Mouse (Mus musculus) lung, adult 2 months (tissue): ENCODE measurements around the gene Cyp2t4. TPM values are rescaled to one million over a fixed set of nuclear protein-coding genes. Genes with fewer than 3 reads are reported as not detected.

ENCODE experiments used
- DNase-seq: peaks from one replicate; pipeline ENCODE4 v3.0.0; 2022
- H3K4me1 ChIP-seq: fragments of 200-500 bp; 2 replicates; pipeline ENCODE4 v1.6.1; 2011; ENCODE audit warnings: low read length; ENCODE audit not compliant: control insufficient read depth, insufficient read depth
- H3K4me3 ChIP-seq: fragments of 200-500 bp; replicated peaks from 2 replicates; pipeline ENCODE3; 2011; ENCODE audit warnings: low read depth, mild to moderate bottlenecking, control low read depth, low read length; ENCODE audit errors: extremely low read depth
- CTCF ChIP-seq: fragments of 200-500 bp; IDR thresholded peaks from 2 replicates; pipeline ENCODE4 v1.5.1; 2011; ENCODE audit warnings: mild to moderate bottlenecking, low read length, control low read depth; ENCODE audit not compliant: insufficient read depth
- POLR2A ChIP-seq: fragments of 200-500 bp; IDR thresholded peaks from 2 replicates; pipeline ENCODE4 v1.6.1; 2011; ENCODE audit warnings: low read depth, mild to moderate bottlenecking, control low read depth, low read length, borderline replicate concordance; ENCODE audit errors: extremely low read depth
- WGBS: fragments of 180-500 bp; shearing (Covaris S2); methylation state at CpG from one replicate; pipeline ENCODE4 v1.1.7; 2018; 5-methylcytosine and 5-hydroxymethylcytosine counted together
- polyA plus RNA-seq: library from polyadenylated mRNA; depleted of rRNA; stranded (reverse); fragments of >200 nt; gene quantifications from 2 replicates; pipeline ENCODE4 v1.2.3, GENCODE M21; 2012

The Cyp2t4 gene
- polyA plus RNA-seq, 1 experiment: not detected

- no peaks in the 10 kb centered on the region for H3K4me1 ChIP-seq
- TF ChIP-seq POLR2A: peak; percentile 35; the same call in 1 of the 2 replicates
- no peak for TF ChIP-seq CTCF
- WGBS: 65% methylated on average over 13 of the region's 13 CpGs
- no peak overlapping the region for H3K4me3 ChIP-seq
- no peak for DNase-seq
Observed at GRCm38 (mm10) chr7:27128946-27129345, 24.6 kb upstream of the Cyp2t4 start.

DNA sequence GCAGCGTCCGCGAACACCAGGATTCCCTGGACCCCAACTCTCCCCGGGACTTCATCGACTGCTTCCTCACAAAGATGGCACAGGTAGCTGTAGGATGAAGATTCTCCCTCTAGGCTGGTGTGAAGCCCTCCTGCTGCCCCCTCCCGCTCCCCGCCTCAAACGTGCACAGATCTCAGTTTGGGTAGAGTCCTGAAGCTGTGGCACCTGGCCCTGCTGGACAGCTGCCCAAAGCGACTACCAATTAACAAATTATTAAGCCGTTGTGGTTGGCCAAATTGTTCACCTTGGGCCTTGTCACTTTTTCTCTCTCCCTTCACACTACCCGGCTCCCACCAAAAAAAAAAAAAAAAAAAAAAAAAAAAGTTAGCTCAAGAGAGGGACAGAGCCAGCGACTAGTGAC, 23.7 kb upstream of the Cyp2t4 start:
- 81% methylated on average over 12 of the region's 12 CpGs for WGBS
- TF ChIP-seq POLR2A (no peak), CTCF (no peak)
- Histone ChIP-seq H3K4me3 (no peak overlapping the region), H3K4me1 (no peaks in the 10 kb centered on the region)
- DNase-seq: no peak

- 85% methylated on average over 22 of the region's 22 CpGs for WGBS
- no peak for DNase-seq
Observed at GRCm38 (mm10) chr7:27130521-27131370, 22.8 kb upstream of the Cyp2t4 start.

DNA sequence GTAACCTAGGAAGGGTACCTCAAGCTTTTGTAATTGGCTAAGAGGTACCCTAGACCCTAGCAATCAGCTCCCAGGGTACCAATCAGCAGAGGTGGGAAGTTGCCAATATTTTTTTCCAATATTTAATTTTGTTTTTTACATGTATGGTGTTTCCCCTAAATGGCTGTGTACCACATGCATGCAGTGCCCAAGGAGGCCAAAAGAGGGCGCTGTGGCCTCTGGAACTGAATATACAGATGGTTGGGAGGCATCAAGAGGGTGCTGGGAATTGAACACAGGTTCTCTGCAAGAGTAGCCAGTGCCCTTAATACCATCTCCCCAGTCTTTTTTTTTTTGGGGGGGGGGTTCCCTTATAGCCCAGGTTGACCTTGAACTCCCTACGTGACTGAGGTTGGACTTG, 22.1 kb upstream of the Cyp2t4 start:
- WGBS: 64% methylated on average over 2 of the region's 2 CpGs
- Histone ChIP-seq H3K4me3 (no peak overlapping the region), H3K4me1 (no peaks in the 10 kb centered on the region)
- no peak for TF ChIP-seq POLR2A
- TF ChIP-seq CTCF: no peak
- DNase-seq: no peak

More at GRCm38 (mm10) chr7:27130521-27131370, 22.8 kb upstream of the Cyp2t4 start:
- Histone ChIP-seq H3K4me1 (no peaks in the 10 kb centered on the region), H3K4me3 (no peak overlapping the region)
- TF ChIP-seq POLR2A (peak; percentile 33; the same call in 1 of the 2 replicates), CTCF (no peak)

DNA sequence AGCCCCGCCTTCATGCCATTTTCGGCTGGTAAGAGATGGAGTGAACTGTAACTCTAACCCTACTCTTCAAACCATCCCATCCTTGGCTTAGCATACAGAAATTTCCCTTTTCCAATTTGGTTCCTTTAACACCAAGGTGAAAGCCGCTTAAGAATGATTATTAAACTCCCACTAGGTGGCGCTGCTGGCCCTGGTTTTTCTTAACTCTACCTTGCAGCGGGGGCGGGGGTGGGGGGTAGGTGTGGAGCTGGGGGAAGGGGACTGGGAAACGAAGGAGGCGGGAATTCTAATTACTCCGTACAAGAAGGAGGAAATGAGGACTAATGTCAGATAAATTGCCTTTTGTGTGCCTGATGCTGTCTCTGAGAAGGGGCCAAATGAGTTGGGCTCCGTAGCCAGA, 20.9 kb upstream of the Cyp2t4 start:
- no peaks in the 10 kb centered on the region for H3K4me1 ChIP-seq
- no peak overlapping the region for H3K4me3 ChIP-seq
- no peak for DNase-seq
- 11% methylated on average over 10 of the region's 10 CpGs for WGBS
- TF ChIP-seq POLR2A (no peak), CTCF (no peak)

- DNase-seq: no peak
- H3K4me3 ChIP-seq: no peak overlapping the region
- TF ChIP-seq CTCF: no peak
- peak; percentile 20; the same call in 1 of the 2 replicates for TF ChIP-seq POLR2A
- H3K4me1 ChIP-seq: no peaks in the 10 kb centered on the region
- 48% methylated on average over 12 of the region's 12 CpGs for WGBS
Observed at GRCm38 (mm10) chr7:27133156-27133555, 20.4 kb upstream of the Cyp2t4 start.

DNA sequence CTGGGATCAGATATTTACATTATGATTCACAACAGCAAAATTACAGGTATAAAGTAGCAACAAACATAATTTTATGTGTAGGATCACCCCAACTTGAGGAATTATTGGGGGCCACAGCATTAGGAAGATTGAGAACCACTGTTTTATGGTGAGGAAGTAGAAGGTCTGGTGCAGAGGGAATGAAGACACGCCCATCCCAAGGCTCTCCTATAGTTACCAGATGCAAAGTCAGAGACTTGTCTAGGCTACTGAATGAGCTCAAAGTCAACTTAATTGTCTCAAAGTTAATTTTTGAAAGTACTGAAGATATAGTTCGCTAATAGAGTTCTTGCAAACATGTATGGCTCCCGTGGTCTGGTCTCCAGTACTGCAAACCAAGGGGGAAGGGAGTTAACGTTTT, 19.8 kb upstream of the Cyp2t4 start:
- no peak for TF ChIP-seq POLR2A
- TF ChIP-seq CTCF: no peak
- WGBS: 79% methylated on average over 4 of the region's 4 CpGs
- Histone ChIP-seq H3K4me1 (no peaks in the 10 kb centered on the region), H3K4me3 (no peak overlapping the region)
- no peak for DNase-seq

- DNase-seq: no peak
- Histone ChIP-seq H3K4me3 (no peak overlapping the region), H3K4me1 (no peaks in the 10 kb centered on the region)
- TF ChIP-seq POLR2A: no peak
- no peak for TF ChIP-seq CTCF
- WGBS: 35% methylated on average over 8 of the region's 8 CpGs
Observed at GRCm38 (mm10) chr7:27136410-27136996, 17.0 kb upstream of the Cyp2t4 start.

DNA sequence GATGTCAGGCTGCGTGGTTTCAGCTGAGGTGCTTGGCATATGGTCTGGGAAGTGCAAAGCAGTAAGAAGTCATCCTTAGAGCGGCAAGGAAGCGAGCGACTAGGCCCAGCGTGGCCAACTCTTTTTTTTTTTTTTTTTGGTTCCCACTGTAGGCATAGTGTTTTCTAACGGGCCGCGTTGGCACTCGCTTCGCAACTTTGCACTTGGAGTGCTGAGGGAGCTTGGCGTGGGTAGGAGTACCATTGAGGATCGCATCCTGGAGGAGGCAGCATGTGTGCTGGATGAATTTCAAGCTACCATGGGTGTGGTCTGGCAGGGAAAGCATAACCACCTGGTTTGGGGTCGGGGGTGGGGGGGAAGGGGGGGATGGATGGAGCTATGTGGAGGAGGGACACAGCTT, 2.5 kb downstream of the Cyp2t4 start:
- no peak for DNase-seq
- 66% methylated on average over 13 of the region's 13 CpGs for WGBS
- no peak overlapping the region for H3K4me3 ChIP-seq
- H3K4me1 ChIP-seq: peaks cover 11% of the 10 kb centered on the region
- TF ChIP-seq CTCF: no peak
- no peak for TF ChIP-seq POLR2A

DNA sequence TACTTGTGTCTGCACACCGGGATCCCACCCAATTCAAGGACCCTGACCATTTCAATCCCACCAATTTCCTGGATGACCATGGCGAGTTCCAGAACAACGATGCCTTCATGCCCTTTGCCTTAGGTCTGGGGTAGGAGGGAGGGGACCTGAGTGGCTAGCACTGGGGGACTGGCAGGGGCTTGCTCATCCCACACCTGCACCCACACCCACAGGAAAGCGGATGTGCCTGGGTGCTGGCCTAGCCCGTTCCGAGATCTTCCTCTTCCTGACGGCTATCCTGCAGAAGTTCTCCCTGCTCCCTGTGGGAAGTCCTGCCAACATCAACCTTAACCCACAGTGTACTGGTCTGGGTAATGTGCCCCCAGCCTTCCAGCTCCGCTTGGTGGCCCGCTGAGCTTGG, 4.7 kb downstream of the Cyp2t4 start:
- peaks cover 22% of the 10 kb centered on the region for H3K4me1 ChIP-seq
- WGBS: 84% methylated on average over 9 of the region's 9 CpGs
- H3K4me3 ChIP-seq: no peak overlapping the region
- no peak for TF ChIP-seq CTCF
- no peak for TF ChIP-seq POLR2A
- no peak for DNase-seq
